Mouse (Mus musculus) gastrocnemius, adult 8-10 months (tissue): ENCODE results near the gene Rnf168. TPM values are rescaled to one million over a fixed set of nuclear protein-coding genes. Genes with fewer than 3 reads are reported as not detected.
A peak's percentile ranks its signal among the peaks of the same experiment; 100 is the strongest.

Experiments used
- DNase-seq, 2 experiments: peaks; one replicate each; pipeline ENCODE4 v3.0.0; 2022; ENCODE audit warnings: low spot score in 2 of 2
- microRNA-seq: library from miRNA; unstranded; fragments of <30 nt; microRNA quantifications from one replicate; pipeline ENCODE4 v1.2.0, GENCODE M21; 2022
- total RNA-seq, 4 experiments: library from RNA; stranded (reverse); gene quantifications; 2 replicates each; pipeline ENCODE4 v1.2.4; 2022

Rnf168 gene
- total RNA-seq, 4 experiments from 2014 or later: 8.5 to 11.7 (median 10.2) TPM

- no peak for DNase-seq
Observed at GRCm38 (mm10) chr16:32312859-32313258, 35.6 kb downstream of the Rnf168 start.

DNA sequence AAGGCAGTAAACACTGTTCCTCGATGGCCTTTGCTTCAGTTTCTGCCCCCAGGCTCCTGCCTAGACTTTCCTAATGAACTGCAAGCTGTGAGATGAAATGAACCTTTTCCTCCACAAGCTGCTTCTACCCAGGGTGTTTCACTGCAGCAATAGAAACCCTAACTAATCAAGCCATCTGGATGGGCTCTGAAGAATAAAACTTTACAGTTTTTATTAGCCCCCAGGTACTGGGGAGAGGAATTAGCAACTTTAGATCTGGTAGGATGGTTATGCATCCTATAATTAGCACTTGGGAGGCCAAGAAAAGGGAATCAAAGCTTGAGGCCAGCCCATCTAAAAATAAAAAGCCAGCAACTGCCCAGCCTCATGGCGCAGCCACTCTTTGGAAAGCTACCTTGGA is 39.3 kb downstream of the Rnf168 start:
- no peak for DNase-seq

GRCm38 (mm10) chr16:32323953-32324352 is 46.7 kb downstream of the Rnf168 start:
- no peak for DNase-seq

DNA sequence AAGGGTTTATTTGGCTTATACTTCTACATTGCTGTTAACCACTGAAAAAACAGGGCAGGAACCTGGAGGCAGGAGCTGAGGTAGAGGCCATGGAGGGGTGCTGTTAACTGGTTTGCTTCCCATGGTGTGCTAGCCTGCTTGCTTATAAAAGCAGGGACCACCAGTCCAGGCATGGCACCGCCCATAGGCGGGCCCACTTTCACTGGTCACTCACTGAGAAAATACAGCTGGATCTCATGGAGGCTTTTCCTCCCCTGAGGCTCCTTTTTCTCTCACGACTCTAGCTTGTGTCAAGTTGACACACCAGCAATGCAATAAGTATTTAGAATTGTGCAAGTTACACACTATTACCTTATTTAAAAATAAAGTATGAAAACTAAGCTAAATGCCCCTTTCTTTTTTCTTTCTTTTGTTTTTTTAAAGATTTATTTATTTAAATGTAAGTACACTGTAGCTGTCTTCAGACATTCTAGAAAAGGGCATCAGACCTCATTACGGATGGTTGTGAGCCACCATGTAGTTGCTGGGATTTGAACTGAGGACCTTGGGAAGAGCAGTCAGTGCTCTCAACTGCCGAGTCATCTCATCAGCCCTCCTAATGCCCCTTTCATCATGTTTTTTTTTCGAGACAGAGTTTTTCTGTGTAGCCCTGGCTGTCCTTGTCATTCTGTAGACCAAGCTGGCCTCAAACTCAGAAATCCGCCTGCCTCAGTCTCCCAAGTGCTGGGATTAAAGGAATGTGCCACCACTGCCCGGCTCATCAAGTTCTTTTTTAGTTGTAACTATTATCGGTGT is 53.8 kb downstream of the Rnf168 start:
- DNase-seq: no peak

- DNase-seq: peak; percentile 94 to 95
Observed at GRCm38 (mm10) chr16:32332040-32332555, 54.8 kb downstream of the Rnf168 start, which contains the start of gene Ubxn7. Ubxn7 (plus strand) TSS chr16:32332257.

GRCm38 (mm10) chr16:32332556-32333511 is 55.6 kb downstream of the Rnf168 start:
- DNase-seq: peak; percentile 15 to 24

- DNase-seq: no peak
Observed at GRCm38 (mm10) chr16:32335146-32335545, 57.9 kb downstream of the Rnf168 start.

- DNase-seq: no peak
Observed at GRCm38 (mm10) chr16:32336026-32336780, 58.9 kb downstream of the Rnf168 start.

DNA sequence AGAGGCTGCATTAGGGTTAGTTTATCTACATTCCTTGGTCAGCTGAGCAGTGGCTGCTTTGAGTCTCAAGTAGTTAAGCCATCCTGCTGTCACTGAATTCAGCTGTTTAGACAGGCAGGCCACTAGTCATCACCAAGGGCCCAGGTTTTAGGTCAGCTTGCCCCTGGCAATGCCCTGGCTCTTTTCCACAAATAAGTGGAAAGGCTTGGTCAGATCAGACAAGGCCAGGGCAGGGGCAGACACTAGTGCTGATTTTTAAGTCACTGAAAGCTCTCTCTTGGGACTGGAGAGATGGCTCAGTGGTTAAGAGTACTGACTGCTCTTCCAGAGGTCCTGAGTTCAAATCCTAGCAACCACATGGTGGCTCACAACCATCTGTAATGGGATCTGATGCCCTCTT is 59.7 kb downstream of the Rnf168 start:
- DNase-seq: no peak

GRCm38 (mm10) chr16:32340451-32340850 is 63.2 kb downstream of the Rnf168 start:
- no peak for DNase-seq

- no peak for DNase-seq
Observed at GRCm38 (mm10) chr16:32345521-32345920, 68.3 kb downstream of the Rnf168 start.

DNA sequence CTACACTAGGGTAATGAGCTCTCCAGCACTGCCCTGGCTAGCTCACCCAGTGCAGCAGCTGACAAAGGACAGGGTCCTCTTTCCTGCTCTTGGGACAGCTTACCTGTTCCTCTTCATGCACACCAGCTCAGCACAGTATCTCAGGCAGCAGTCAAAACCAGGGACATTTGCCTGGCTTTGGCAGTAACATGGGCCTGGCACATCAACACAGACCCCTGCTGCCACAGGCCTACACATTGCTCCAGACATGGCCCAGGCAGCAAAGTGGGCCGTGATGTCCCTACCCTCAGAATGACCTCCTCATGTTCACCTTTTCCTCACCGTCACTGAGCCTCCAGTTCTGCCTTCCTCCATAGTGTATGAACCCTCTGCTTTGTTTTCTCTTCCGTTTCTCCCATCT is 73.5 kb downstream of the Rnf168 start:
- DNase-seq: no peak

Small RNA genes lying within 50 kb of the gene (microRNA-seq; reads per million reads assigned to microRNA genes)
- not detected for gene Mir1946a

Other genes with a start within 250 kb of the Rnf168 start
- gene Pak2, start 198.1 kb upstream of the Rnf168 start, total RNA-seq: 10 to 100 TPM; 11.8 to 14.2 (median 13.3) TPM
- 10 to 100 TPM; 11.3 to 17.4 (median 11.7) TPM for gene Pigx, start 177.7 kb upstream of the Rnf168 start, total RNA-seq
- 10 to 100 TPM in 2 of 4 experiments, 1 to 10 TPM in 2; 9.5 to 11.1 (median 10.2) TPM for gene Cep19, start 177.7 kb upstream of the Rnf168 start, total RNA-seq
- 1 to 10 TPM in 2 of 4 experiments, under 1 TPM in 2; 0.56 to 1.7 (median 1.2) TPM for gene Nrros, start 111.9 kb upstream of the Rnf168 start, total RNA-seq
- not detected for gene Bex6, start 97.6 kb upstream of the Rnf168 start, total RNA-seq
- 10 to 100 TPM; 15.9 to 20.6 (median 16.7) TPM for gene Fbxo45, start 30.3 kb upstream of the Rnf168 start, total RNA-seq
- 1 to 10 TPM; 5.5 to 8.0 (median 6.5) TPM for gene Wdr53, start 30.2 kb upstream of the Rnf168 start, total RNA-seq
- 10 to 100 TPM; 55.5 to 79.7 (median 66.0) TPM for gene Smco1, start 6.0 kb upstream of the Rnf168 start, total RNA-seq
- 10 to 100 TPM; 10.9 to 15.5 (median 13.3) TPM for gene Ubxn7, start 54.8 kb downstream of the Rnf168 start, total RNA-seq
- gene Tm4sf19, start 123.0 kb downstream of the Rnf168 start, total RNA-seq: not detected
- 1 to 10 TPM; 4.9 to 7.8 (median 6.4) TPM for gene Tctex1d2, start 142.2 kb downstream of the Rnf168 start, total RNA-seq
- 100 to 1,000 TPM; 124 to 143 (median 130) TPM for gene Pcyt1a, start 153.5 kb downstream of the Rnf168 start, total RNA-seq
- not detected for gene Slc51a, start 210.4 kb downstream of the Rnf168 start, total RNA-seq
- gene Zdhhc19, start 218.8 kb downstream of the Rnf168 start, total RNA-seq: not detected